Mouse (Mus musculus): ENCODE measurements around the gene Ubl5.

DNA sequence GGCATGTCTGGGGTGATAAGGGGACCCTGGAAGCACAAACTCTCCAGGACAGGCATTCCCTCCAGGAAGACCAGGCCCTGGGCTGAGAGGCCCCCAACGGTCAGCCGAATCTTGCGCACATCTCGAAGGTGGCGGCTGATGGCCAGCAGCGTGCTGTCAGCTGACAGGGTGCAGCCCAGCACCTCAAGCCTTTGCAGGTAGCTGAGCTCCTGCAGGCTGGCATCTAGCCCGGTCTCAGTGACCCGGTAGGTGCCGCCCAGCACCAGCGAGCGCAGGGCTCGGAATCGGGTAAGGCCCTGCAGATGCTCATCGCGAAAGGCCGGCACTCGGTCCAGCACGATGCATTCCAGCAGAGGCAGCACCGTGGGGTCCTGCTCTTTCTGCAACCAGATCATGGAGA lies 4.1 kb upstream of the Ubl5 start:
- no peak for TF ChIP-seq CTCF (IDR thresholded peaks at IDR 0.05; ENCODE audit: borderline replicate concordance, extremely low read depth, insufficient read depth, insufficient read length)
- no peak for TF ChIP-seq POLR2A (IDR thresholded peaks at IDR 0.05; ENCODE audit: borderline replicate concordance, extremely low read depth, insufficient read depth, insufficient read length, poor library complexity, severe bottlenecking)
